Mouse (Mus musculus) left cerebral cortex, postnatal 14 days (tissue): ENCODE data around the gene Cela3b. TPM values are rescaled to one million over a fixed set of nuclear protein-coding genes. Genes with fewer than 3 reads are reported as not detected.
"Not testable (repeated sequence)": the region's sequence is repeated elsewhere in the genome, so short reads cannot be mapped to it uniquely, and the experiment has no call there.

Experiments used
- DNase-seq, 2 experiments: peaks; one replicate each; pipeline ENCODE4 v3.0.0; 2021 to 2022; ENCODE audit warnings: low spot score in 2 of 2, mixed read lengths in 1 of 2
- intact Hi-C: fragments of 180-260 bp; cut with DNase I; formaldehyde crosslinking; loops from one replicate; pipeline ENCODE4 v1.15.1; 2025
- total RNA-seq, 2 experiments: library from RNA; stranded (reverse); gene quantifications; 2 replicates each; pipeline ENCODE4 v1.2.3; 2021

Cela3b gene
- total RNA-seq, 2 experiments from 2014 or later: not detected

GRCm38 (mm10) chr4:137438842-137439241 is 8.5 kb upstream of the Cela3b start:
- intact Hi-C loops: no loop called here

DNA sequence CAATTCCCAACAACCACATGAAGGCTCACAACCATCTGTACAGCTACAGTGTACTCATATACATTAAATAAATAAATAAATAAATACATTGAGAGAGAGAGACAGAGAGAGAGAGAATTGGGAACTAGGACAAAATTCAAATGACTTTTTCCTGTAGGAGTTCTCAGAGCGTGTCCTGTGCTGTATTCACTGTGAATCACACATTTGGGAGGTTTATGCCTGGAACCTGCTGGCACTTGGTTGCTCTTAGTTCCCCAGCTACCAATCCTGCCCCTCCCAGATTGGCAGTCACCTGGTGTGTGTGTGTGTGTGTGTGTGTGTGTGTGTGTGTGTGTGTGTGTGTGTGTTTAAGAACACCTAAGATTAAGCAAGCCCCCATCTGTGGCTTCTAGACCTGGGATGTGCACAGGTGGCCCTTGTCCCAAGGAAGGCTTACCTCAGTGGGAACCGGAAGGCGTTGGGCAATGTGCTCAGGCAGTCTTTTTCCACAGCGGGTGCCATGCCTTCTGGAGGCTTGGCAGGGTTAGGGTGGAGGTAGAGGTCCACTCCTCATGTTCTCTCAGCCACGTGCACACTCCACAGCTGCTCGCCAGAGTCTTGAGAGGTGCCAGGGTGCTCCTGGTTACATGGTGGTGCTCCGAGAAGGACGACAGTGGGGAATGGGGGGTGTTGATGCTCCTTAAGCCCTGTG is 6.8 kb upstream of the Cela3b start:
- intact Hi-C loops: no loop called here
- DNase-seq: peak in 1 of 2 experiments; percentile 51

More at GRCm38 (mm10) chr4:137438842-137439241, 8.5 kb upstream of the Cela3b start:
- DNase-seq: no peak

GRCm38 (mm10) chr4:137432700-137433550 is 2.6 kb upstream of the Cela3b start:
- intact Hi-C loops, DNase-seq: not testable (repeated sequence)

- no peak for DNase-seq
- intact Hi-C loops: no loop called here
These were observed 12.4 kb downstream of the Cela3b start for GRCm38 (mm10) chr4:137417712-137418564.

GRCm38 (mm10) chr4:137414936-137415335 is 15.4 kb downstream of the Cela3b start:
- DNase-seq: no peak
- intact Hi-C loops: no loop called here

DNA sequence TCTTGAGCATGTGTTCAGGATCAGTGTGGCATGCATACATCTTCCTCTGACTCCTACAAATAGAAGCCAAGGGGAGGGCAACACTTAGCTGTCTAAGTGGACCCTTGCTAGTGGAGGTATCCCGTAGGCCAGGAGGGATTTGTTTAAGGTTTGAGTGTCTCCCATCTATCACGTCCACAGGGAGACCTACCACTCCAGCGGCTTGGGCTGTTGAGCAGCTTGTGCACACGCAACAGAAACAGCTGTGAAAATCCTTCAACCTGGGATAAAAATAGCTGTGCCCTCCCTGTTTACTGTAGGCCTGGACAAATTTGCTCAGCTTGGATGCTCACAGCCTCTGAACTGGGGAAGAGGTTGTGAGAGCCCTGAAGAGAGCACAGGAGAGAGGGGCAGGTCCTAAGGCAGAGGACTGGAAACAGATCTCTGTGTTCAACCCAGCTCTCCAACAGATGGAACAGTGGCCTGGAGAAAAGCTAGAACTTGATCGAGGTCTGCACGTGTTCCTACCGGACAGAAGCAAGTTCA is 18.1 kb downstream of the Cela3b start:
- intact Hi-C loops, DNase-seq: not testable (repeated sequence)

DNA sequence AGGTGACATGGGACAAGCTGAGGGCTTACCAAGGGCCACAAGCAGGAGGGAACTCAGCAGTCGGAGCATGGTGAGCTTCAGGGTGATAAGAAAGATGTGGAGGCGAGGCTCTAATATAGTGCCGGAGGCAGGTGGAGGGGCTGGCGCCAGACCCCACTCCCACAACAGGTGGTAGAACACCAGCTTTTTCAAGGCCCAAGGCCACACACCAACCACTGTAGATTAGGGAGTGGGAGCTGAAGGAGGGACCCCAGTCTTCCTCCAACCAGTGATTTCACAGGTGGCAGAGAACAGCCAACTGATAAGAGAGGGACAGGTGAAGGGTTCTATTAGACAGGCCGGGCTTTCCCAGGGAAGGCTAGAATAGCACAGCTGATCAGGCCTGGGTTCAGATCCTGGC is 20.6 kb downstream of the Cela3b start, which contains the start of gene Cela3a:
Cela3a (minus strand) TSS at position 101 of the 400 bp plus-strand sequence.
- DNase-seq: no peak
- intact Hi-C loops: no loop called here

GRCm38 (mm10) chr4:137405571-137405970 is 24.8 kb downstream of the Cela3b start:
- intact Hi-C loops: no loop called here
- DNase-seq: no peak

DNA sequence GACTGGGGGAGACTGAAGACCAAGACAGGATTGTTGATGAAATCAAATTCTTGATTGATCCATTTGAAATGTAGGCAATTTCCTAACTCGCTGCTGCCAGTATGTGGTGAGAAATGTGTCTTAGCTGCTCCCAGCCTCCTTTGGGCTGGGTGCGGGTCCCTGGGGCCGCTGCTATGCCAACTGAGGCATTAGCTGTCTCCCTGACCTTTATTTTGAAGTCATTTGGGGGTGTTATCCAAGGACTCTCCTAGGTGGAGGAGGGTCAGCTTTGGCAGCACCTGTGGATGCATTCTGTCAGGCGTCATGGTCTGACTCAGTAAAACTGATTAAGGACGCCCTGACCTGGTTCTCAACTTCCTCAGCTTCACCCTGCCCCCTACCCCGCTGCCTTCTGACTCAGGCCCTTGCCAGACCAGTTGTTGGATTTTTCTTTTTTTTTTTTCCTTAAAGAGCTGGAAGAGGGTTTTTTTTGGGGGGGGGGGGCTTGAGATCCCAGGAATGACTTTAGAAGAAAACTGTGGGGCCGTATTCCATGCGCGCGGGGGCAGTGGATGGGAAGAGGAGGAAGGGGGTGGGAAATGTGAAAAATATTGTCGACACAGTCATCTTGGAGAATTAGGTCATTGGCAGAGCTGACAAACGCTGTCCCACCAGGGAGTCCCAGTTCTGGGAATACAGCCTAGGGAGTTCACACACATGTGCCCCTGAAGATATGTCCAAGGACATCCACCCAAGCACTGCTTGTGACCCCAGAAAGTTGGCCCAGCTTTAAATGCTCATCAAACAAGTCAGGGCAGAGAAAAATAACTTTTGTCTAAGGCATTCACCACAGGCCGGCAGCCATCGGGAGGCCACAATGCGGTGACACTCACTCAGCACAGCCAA is 33.5 kb downstream of the Cela3b start:
- DNase-seq: no peak
- intact Hi-C loops: no loop called here

DNA sequence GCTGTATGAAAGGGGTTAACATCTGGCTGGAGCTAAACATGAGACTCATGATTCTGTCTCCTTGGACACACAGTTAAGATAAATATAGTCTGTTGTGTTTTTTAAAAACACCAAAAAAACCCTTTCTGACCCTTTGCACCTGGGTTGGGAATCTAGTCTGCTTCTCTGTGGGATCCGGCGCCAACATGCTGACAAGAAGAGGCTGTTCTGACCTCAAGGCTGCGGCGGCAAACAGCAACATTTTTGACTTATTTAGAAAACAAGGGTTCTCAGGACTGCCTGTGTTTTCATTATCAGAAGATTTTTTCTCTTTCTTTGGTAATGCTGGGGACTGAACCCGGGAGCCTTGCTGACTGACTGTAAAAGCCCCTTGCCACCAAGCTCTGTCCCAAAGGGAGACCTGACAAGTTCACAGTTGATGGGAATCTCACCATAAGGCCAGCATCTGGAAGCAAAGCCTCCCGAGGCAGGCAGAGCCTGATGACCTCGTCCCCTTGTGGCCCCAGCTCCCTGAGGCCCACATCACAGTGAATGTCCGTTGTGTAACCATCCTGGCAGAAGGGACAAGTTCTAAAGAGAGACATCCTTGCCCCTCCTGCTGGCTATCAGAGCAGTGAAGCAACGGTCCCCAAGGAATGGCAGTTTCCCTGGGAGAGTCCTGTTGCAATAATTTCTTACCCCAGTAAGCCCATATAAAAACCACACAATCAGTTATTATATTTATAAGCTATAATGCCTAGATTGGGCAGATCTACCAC is 36.8 kb downstream of the Cela3b start:
- no peak for DNase-seq
- intact Hi-C loops: no loop called here

DNA sequence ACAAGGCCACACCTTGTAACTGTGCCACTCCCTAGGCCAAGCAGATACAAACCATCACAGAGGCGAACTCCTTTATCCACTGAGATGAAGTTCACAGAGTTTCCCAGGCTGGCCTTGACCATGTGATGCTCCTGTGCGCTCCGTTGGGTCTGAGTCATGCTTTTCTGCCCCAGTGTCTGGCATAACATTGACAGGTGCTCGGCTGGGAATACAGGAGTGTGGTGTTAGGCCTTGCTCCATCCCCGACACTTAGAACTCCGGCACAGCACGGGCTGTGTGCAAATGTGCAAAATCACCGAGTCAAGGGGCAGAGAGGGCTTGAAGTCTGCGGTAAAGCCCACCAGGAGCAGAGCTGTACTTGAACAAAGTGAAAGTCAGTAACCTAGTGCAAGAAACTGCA is 37.5 kb downstream of the Cela3b start:
- no peak for DNase-seq
- intact Hi-C loops: no loop called here

GRCm38 (mm10) chr4:137391287-137391686 is 39.1 kb downstream of the Cela3b start:
- DNase-seq: no peak
- intact Hi-C loops: no loop called here

DNA sequence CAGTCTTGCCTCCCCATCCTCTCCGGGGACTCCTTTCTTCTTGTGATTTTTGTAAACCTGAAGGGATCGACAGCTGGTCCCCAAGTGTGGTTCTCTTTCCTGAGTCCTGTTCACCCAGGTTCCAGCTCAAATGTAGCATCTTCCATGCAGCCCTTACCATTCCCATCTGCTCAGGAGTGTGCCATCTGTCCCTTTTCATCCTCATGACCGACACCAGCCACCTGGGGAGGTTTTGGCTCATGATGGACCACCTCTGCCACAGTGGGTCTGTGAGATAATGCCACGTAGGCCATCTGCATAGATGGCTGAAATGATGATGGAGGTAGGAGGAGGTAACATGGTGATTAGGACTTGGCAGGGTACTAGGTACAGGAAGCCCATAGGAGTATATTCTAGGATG is 40.1 kb downstream of the Cela3b start:
- intact Hi-C loops: no loop called here
- DNase-seq: no peak

GRCm38 (mm10) chr4:137388983-137389382 is 41.4 kb downstream of the Cela3b start:
- intact Hi-C loops: loop anchor here (5.0 kb wide), 1 partner anchor 67 kb away; no protein-coding TSS in a partner anchor
- no peak for DNase-seq

DNA sequence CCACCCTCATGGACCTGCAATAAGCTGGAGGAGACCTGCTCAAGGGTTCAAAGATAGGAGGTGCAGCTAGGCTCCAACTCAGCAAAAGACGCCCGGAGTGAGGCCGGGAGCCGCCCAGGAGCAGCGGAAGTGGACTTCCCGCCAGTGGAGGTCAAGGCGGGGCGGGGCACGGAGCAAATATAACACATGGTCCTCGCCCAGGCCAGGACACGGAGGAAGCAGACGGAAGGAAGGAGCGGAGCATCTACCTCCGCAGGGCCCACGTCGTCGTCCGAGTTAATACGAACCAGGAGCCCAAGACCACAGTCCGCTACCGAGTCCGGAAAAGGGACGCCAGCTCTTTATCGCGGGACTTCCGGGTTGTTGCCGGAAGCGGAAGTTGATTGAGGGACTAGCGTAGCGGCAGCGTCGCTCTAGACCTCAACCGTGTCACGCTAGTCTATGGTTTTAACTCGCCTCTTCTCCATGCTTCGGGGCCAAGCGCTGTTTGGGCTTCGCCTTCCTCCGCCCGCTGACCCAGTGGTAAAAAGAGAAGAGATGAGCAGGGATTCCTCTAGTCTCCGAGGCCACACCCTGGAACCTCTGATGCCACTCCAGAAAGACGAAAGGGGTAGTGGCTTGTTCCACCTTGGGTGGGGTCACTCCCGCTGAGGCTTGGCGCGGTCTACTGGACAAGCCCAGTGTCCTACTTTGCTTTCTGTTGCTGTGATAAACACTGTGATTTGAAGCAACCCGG is 42.1 kb downstream of the Cela3b start:
- intact Hi-C loops: loop anchor here (5.0 kb wide), 1 partner anchor 66 kb away; no protein-coding TSS in a partner anchor
- DNase-seq: peak; percentile 81 to 84

GRCm38 (mm10) chr4:137387482-137388058 is 42.8 kb downstream of the Cela3b start:
- intact Hi-C loops: loop anchor here (5.0 kb wide), 1 partner anchor 65 kb away; no protein-coding TSS in a partner anchor
- no peak for DNase-seq
